Mouse (Mus musculus) MEL (cell line): ENCODE measurements around the gene Prep. TPM values are rescaled to one million over a fixed set of nuclear protein-coding genes. Genes with fewer than 3 reads are reported as not detected.

Experiments
- DNase-seq: peaks from one replicate; pipeline ENCODE4 v3.0.0; 2011; ENCODE audit warnings: low read depth, low spot score
- H3K27ac ChIP-seq: 2 replicates; pipeline ENCODE4 v1.5.1; 2012; ENCODE audit warnings: low read depth, mild to moderate bottlenecking, control low read depth, low read length, moderate library complexity; ENCODE audit not compliant: control insufficient read depth
- H3K27me3 ChIP-seq, 2 experiments: fragments of 150-350 bp in 1 of 2; sonication (generic) in 1 of 2; 2 replicates each; pipeline ENCODE4 v1.6.1; 2012; ENCODE audit warnings: low read length in 2 of 2, mild to moderate bottlenecking in 2 of 2, improper control_type of control experiment in 1 of 2, moderate library complexity in 1 of 2; ENCODE audit not compliant: insufficient read depth in 2 of 2, control insufficient read depth in 1 of 2
- H3K36me3 ChIP-seq, 2 experiments: 2 replicates each; pipeline ENCODE4 v1.6.1; 2012 to 2014; ENCODE audit warnings: low read length in 2 of 2, improper control_type of control experiment in 1 of 2, inconsistent platforms in 1 of 2, mild to moderate bottlenecking in 1 of 2; ENCODE audit not compliant: insufficient read depth in 2 of 2, control insufficient read depth in 1 of 2
- H3K4me1 ChIP-seq, 2 experiments: fragments of 150-350 bp in 1 of 2; sonication (generic) in 1 of 2; 2 replicates each; pipeline ENCODE4 v1.6.1; 2012; ENCODE audit warnings: low read length in 2 of 2, improper control_type of control experiment in 1 of 2, mild to moderate bottlenecking in 1 of 2; ENCODE audit not compliant: insufficient read depth in 2 of 2, control insufficient read depth in 1 of 2
- H3K4me3 ChIP-seq, 2 experiments: fragments of 150-350 bp in 1 of 2; sonication (generic) in 1 of 2; 2 replicates each; pipeline ENCODE4 v1.5.1; 2012; ENCODE audit warnings: low read depth in 2 of 2, low read length in 2 of 2, mild to moderate bottlenecking in 2 of 2, moderate library complexity in 2 of 2, control low read depth in 1 of 2, improper control_type of control experiment in 1 of 2; ENCODE audit not compliant: control insufficient read depth in 1 of 2, insufficient read depth in 1 of 2
- H3K79me2 ChIP-seq: 2 replicates; pipeline ENCODE4 v1.6.1; 2012; ENCODE audit warnings: mild to moderate bottlenecking, low read length, moderate library complexity; ENCODE audit not compliant: control insufficient read depth, poor library complexity, insufficient read depth
- H3K9ac ChIP-seq: 2 replicates; pipeline ENCODE4 v1.6.1; 2012; ENCODE audit warnings: low read depth, mild to moderate bottlenecking, control low read depth, low read length, moderate library complexity; ENCODE audit not compliant: control insufficient read depth, poor library complexity, severe bottlenecking
- H3K9me3 ChIP-seq: fragments of 150-350 bp; sonication (generic); replicated peaks from 2 replicates; pipeline ENCODE4 v1.6.1; 2012; ENCODE audit warnings: mild to moderate bottlenecking, low read length, improper control_type of control experiment, moderate library complexity; ENCODE audit not compliant: insufficient read depth
- BHLHE40 ChIP-seq: IDR thresholded peaks from 2 replicates; pipeline ENCODE4 v1.6.1; 2012; ENCODE audit warnings: low read depth, mild to moderate bottlenecking, inconsistent platforms, low read length, improper control_type of control experiment, borderline replicate concordance
- EP300 ChIP-seq, 2 experiments: IDR thresholded peaks; 2 replicates each; pipeline ENCODE4 v1.6.1; 2011; ENCODE audit warnings: improper control_type of control experiment in 2 of 2, low read length in 2 of 2, low read depth in 1 of 2, mild to moderate bottlenecking in 1 of 2
- ETS1 ChIP-seq: IDR thresholded peaks from 2 replicates; pipeline ENCODE4 v1.6.1; 2012; ENCODE audit warnings: low read depth, mild to moderate bottlenecking, inconsistent platforms, low read length, improper control_type of control experiment, moderate library complexity
- GATA1 ChIP-seq: IDR thresholded peaks from 2 replicates; pipeline ENCODE4 v1.6.1; 2011; ENCODE audit warnings: low read depth, low read length, improper control_type of control experiment
- HCFC1 ChIP-seq: IDR thresholded peaks from 2 replicates; pipeline ENCODE4 v1.6.1; 2012; ENCODE audit warnings: low read depth, mild to moderate bottlenecking, inconsistent platforms, low read length, improper control_type of control experiment, moderate library complexity
- JUND ChIP-seq: IDR thresholded peaks from 2 replicates; pipeline ENCODE4 v1.6.1; 2011; ENCODE audit warnings: low read depth, mild to moderate bottlenecking, improper control_type of control experiment, low read length
- KAT2A ChIP-seq: conservative IDR thresholded peaks from 2 replicates; pipeline ENCODE4 v1.6.1; 2012; ENCODE audit warnings: low read depth, low read length, improper control_type of control experiment, inconsistent platforms
- MAZ ChIP-seq: IDR thresholded peaks from 2 replicates; pipeline ENCODE4 v1.6.1; 2012; ENCODE audit warnings: low read depth, mild to moderate bottlenecking, inconsistent platforms, low read length, improper control_type of control experiment
- MEF2A ChIP-seq: IDR thresholded peaks from 2 replicates; pipeline ENCODE4 v1.6.1; 2014; ENCODE audit warnings: low read depth, mild to moderate bottlenecking, inconsistent platforms, low read length, improper control_type of control experiment; ENCODE audit not compliant: poor library complexity, insufficient replicate concordance, severe bottlenecking; ENCODE audit errors: extremely low read depth
- MYB ChIP-seq: IDR thresholded peaks from 2 replicates; pipeline ENCODE4 v1.6.1; 2011; ENCODE audit warnings: mild to moderate bottlenecking, low read depth, low read length, improper control_type of control experiment
- NRF1 ChIP-seq: IDR thresholded peaks from 2 replicates; pipeline ENCODE4 v1.6.1; 2014; ENCODE audit warnings: low read depth, mild to moderate bottlenecking, inconsistent platforms, low read length, improper control_type of control experiment, moderate library complexity; ENCODE audit not compliant: poor library complexity, insufficient read depth, severe bottlenecking
- POLR2A ChIP-seq, 2 experiments: IDR thresholded peaks; 2 replicates each; pipeline ENCODE4 v1.6.1; 2011 to 2012; ENCODE audit warnings: low read length in 2 of 2, mild to moderate bottlenecking in 2 of 2, control low read depth in 1 of 2, improper control_type of control experiment in 1 of 2, low read depth in 1 of 2, moderate library complexity in 1 of 2; ENCODE audit not compliant: control insufficient read depth in 1 of 2, insufficient read depth in 1 of 2, poor library complexity in 1 of 2
- POLR2AphosphoS2 ChIP-seq: IDR thresholded peaks from 2 replicates; pipeline ENCODE4 v1.6.1; 2011; ENCODE audit warnings: low read length, improper control_type of control experiment
- RCOR1 ChIP-seq: IDR thresholded peaks from 2 replicates; pipeline ENCODE4 v1.6.1; 2012; ENCODE audit warnings: low read depth, mild to moderate bottlenecking, inconsistent platforms, low read length, improper control_type of control experiment
- TCF12 ChIP-seq: IDR thresholded peaks from 2 replicates; pipeline ENCODE4 v1.6.1; 2014; ENCODE audit warnings: low read depth, mild to moderate bottlenecking, inconsistent platforms, low read length, improper control_type of control experiment, moderate library complexity
- USF1 ChIP-seq: IDR thresholded peaks from 2 replicates; pipeline ENCODE4 v1.6.1; 2014; ENCODE audit warnings: low read depth, mild to moderate bottlenecking, inconsistent platforms, low read length, improper control_type of control experiment, moderate library complexity
- ZMIZ1 ChIP-seq: IDR thresholded peaks from 2 replicates; pipeline ENCODE4 v1.6.1; 2012; ENCODE audit warnings: low read depth, mild to moderate bottlenecking, inconsistent platforms, low read length, improper control_type of control experiment, moderate library complexity
- ZNF384 ChIP-seq: IDR thresholded peaks from 2 replicates; pipeline ENCODE4 v1.6.1; 2012; ENCODE audit warnings: low read depth, mild to moderate bottlenecking, inconsistent platforms, low read length, improper control_type of control experiment
- polyA plus RNA-seq, 2 experiments: library from polyadenylated mRNA; stranded (reverse) in 1 of 2; unstranded in 1 of 2; fragments of >175 nt in 1 of 2; fragments of >200 nt in 1 of 2; gene quantifications; 2 replicates each; pipeline versions ENCODE4 v1.2.1 to v1.2.4; 2012; ENCODE audit warnings: low replicate concordance in 2 of 2, low read depth in 1 of 2; ENCODE audit not compliant: insufficient read length in 2 of 2, insufficient read depth in 1 of 2, missing spikeins in 1 of 2
- total RNA-seq: library from RNA; depleted of rRNA; stranded (reverse); fragments of 300-350 nt; gene quantifications from 2 replicates; pipeline ENCODE4 v1.2.3, GENCODE M21; 2012

Prep gene
- total and polyA plus RNA-seq, 3 experiments, result 12.0 to 24.4 TPM; not detected in 1

- no peak overlapping the region for H3K27ac ChIP-seq
- no peaks in the 10 kb centered on the region for H3K27me3 ChIP-seq
- H3K4me3 ChIP-seq, result no peak overlapping the region
- DNase-seq, result no peak
- H3K79me2 ChIP-seq, result peaks cover 42% of the 10 kb centered on the region
- TF ChIP-seq MYB (no peak), ETS1 (no peak), USF1 (no peak), JUND (no peak), EP300 (IDR thresholded peaks at IDR 0.05; ENCODE audit: low read depth in 1 of 2, low read length in 2 of 2) (no peak), RCOR1 (no peak), KAT2A (no peak), ZMIZ1 (no peak), NRF1 (no peak), POLR2AphosphoS2 (no peak), GATA1 (no peak), MAZ (no peak), HCFC1 (no peak), BHLHE40 (no peak)
- H3K9ac ChIP-seq, result no peak overlapping the region
- no peaks in the 10 kb centered on the region for H3K9me3 ChIP-seq
- peaks cover 17 to 45% of the 10 kb centered on the region in 2 experiments for H3K4me1 ChIP-seq
- peaks cover 7 to 42% of the 10 kb centered on the region in 2 experiments for H3K36me3 ChIP-seq
Observed at GRCm38 (mm10) chr10:45072339-45072738, 5.3 kb downstream of the Prep start.

- peaks cover 7 to 32% of the 10 kb centered on the region in 2 experiments for H3K36me3 ChIP-seq
- H3K27ac ChIP-seq, result no peak overlapping the region
- H3K4me1 ChIP-seq, result peaks cover 10 to 33% of the 10 kb centered on the region in 2 experiments; a peak in 3 of 4 replicates
- DNase-seq, result no peak
- H3K27me3 ChIP-seq, result no peaks in the 10 kb centered on the region
- H3K79me2 ChIP-seq, result peaks cover 33% of the 10 kb centered on the region
- TF ChIP-seq KAT2A, result no peak
- TF ChIP-seq JUND, result no peak
- no peak for TF ChIP-seq TCF12
- TF ChIP-seq POLR2A (IDR thresholded peaks at IDR 0.05; ENCODE audit: control insufficient read depth in 1 of 2, insufficient read depth in 1 of 2, low read depth in 1 of 2, low read length in 2 of 2, poor library complexity in 1 of 2), result no peak
- TF ChIP-seq ZMIZ1, result no peak
- TF ChIP-seq ZNF384, result no peak
- no peak for TF ChIP-seq NRF1
- TF ChIP-seq MEF2A, result no peak
- TF ChIP-seq, all 39 proteins: peak for 0
- Histone ChIP-seq H3K9ac (no peak overlapping the region), H3K4me3 (no peak overlapping the region), H3K9me3 (no peaks in the 10 kb centered on the region)
Observed at GRCm38 (mm10) chr10:45074543-45074942, 7.5 kb downstream of the Prep start.
